Mouse (Mus musculus) C2C12 (cell line): ENCODE results near the gene Map3k21.

Experiments used
- CTCF ChIP-seq: IDR thresholded peaks from one replicate; pipeline ENCODE4 v1.5.1; 2011; ENCODE audit not compliant: control insufficient read depth, insufficient read depth, insufficient read length
- MAX ChIP-seq: IDR thresholded peaks from one replicate; pipeline ENCODE4 v1.6.1; 2011; ENCODE audit warnings: mild to moderate bottlenecking, control low read depth
- USF1 ChIP-seq: IDR thresholded peaks from one replicate; pipeline ENCODE4 v1.6.1; 2011; ENCODE audit warnings: low read depth, mild to moderate bottlenecking, control low read depth, moderate library complexity

- TF ChIP-seq CTCF = no peak
- TF ChIP-seq MAX = no peak
- TF ChIP-seq USF1 = no peak
Observed at GRCm38 (mm10) chr8:125897388-125897787, 12.9 kb upstream of the Map3k21 start.
